Mouse (Mus musculus): ENCODE results near the gene 9530003J23Rik. TPM values are rescaled to one million over a fixed set of nuclear protein-coding genes. Genes with fewer than 3 reads are reported as not detected.
"Not testable (repeated sequence)": the region's sequence is repeated elsewhere in the genome, so short reads cannot be mapped to it uniquely, and the experiment has no call there.

The 9530003J23Rik gene
- polyA plus RNA-seq, 2 experiments: not detected

DNA sequence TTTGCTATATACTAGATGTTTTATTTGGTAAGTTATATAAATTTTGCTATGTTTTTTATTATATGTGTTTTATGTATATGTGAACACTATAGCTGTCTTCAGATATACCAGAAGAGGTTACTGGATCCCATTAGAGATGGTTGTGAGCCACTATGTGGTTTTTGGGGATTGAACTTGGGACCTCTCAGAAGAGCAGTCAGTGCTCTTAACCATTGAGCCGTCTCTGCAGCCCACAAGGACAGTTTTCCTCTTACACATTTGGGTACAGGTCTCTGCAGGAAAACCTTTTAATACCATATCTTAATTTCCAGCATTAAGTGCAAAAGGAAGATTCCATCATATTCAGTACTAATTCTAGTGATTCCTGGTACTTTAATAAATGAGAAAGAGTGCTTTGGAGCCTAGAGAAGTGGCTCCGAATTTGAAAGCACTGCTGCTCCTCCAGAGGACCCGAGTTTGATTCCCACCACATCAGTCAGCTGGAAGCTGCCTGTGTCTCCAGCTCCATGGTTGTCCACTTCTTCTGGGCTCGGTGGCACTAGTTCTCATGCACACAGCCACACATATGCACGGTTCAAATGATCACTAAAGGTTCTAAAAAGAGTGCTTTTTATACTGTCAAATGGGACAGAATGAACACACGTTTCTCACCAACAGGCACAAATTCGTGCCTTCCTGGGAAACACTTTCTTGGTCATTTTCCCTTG, 45.5 kb upstream of the 9530003J23Rik start:
- Histone ChIP-seq H3K9ac (ENCODE audit: low read depth, low read length, severe bottlenecking) (no peak overlapping the region), H3K27ac (replicated peaks; ENCODE audit: low read depth, low read length) (no peak overlapping the region), H3K4me1 (ENCODE audit: control insufficient read depth, insufficient read depth, low read length) (no peaks in the 10 kb centered on the region), H3K4me3 (replicated peaks; ENCODE audit: low read length) (no peak overlapping the region), H3K4me2 (replicated peaks; ENCODE audit: low read depth, low read length, severe bottlenecking) (no peak overlapping the region), H3K27me3 (ENCODE audit: control insufficient read depth, insufficient read depth, low read length) (no peaks in the 10 kb centered on the region), H3K9me3 (ENCODE audit: control insufficient read depth, low read length) (no peaks in the 10 kb centered on the region), H3K36me3 (ENCODE audit: control insufficient read depth, insufficient read depth, low read length) (no peaks in the 10 kb centered on the region)
- no peak for ATAC-seq (ENCODE audit: low FRiP score, low read depth)
- WGBS: 75% methylated on average over 7 of the region's 7 CpGs
- no peak for DNase-seq (ENCODE audit: low spot score)
- no peak for TF ChIP-seq POLR2A (IDR thresholded peaks at IDR 0.05; ENCODE audit: borderline replicate concordance, extremely low read depth, insufficient read depth, insufficient read length)

DNA sequence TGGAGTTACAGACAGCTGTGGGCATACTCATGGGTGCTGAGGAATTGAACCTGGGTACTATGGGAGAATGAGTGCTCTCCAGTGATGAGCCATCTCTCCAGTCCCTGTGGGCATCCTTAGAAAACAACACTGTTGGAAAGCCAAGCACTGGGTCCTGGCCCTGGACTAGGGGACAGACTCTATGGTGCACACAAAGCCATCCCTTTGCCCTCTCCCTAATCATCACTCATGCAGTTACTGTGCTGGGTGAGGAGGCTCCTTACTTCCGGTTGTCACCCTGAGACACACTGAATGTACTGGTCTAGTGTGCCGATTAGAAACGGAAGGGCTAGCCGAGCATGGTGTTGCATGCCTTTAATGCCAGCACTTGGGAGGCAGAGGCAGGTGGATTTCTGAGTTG, 44.7 kb upstream of the 9530003J23Rik start:
- not testable (repeated sequence) for ATAC-seq (ENCODE audit: low FRiP score, low read depth); H3K27ac ChIP-seq (replicated peaks; ENCODE audit: low read depth, low read length); DNase-seq (ENCODE audit: low spot score); H3K27me3 ChIP-seq (ENCODE audit: control insufficient read depth, insufficient read depth, low read length); H3K9me3 ChIP-seq (ENCODE audit: control insufficient read depth, low read length); H3K4me3 ChIP-seq (replicated peaks; ENCODE audit: low read length); H3K4me1 ChIP-seq (ENCODE audit: control insufficient read depth, insufficient read depth, low read length); H3K4me2 ChIP-seq (replicated peaks; ENCODE audit: low read depth, low read length, severe bottlenecking); H3K9ac ChIP-seq (ENCODE audit: low read depth, low read length, severe bottlenecking); H3K36me3 ChIP-seq (ENCODE audit: control insufficient read depth, insufficient read depth, low read length)
- WGBS: 86% methylated on average over 4 of the region's 4 CpGs

DNA sequence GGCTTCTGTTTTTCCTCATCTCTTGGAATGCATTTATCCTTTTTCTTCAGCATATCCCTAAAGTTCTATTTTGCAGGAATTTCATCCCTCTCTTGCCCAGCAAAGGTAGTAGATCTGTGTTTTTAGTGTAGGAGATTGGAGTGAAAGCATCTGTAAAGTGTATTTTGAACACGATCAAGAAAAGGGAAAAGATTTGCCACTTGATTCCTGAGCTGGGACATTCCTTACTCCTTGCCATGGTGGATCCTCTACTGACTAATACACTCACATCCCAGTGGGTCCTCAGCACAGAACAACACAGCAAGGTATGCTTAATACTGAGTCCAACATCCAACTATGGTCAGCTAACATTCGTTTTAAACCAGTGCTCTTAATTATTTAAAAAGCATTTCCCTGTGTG, 44.0 kb upstream of the 9530003J23Rik start:
- H3K27me3 ChIP-seq (ENCODE audit: control insufficient read depth, insufficient read depth, low read length): no peaks in the 10 kb centered on the region
- ATAC-seq (ENCODE audit: low FRiP score, low read depth) (no peak), DNase-seq (ENCODE audit: low spot score) (no peak)
- H3K27ac ChIP-seq (replicated peaks; ENCODE audit: low read depth, low read length): no peak overlapping the region
- no peaks in the 10 kb centered on the region for H3K4me1 ChIP-seq (ENCODE audit: control insufficient read depth, insufficient read depth, low read length)
- TF ChIP-seq POLR2A (IDR thresholded peaks at IDR 0.05; ENCODE audit: borderline replicate concordance, extremely low read depth, insufficient read depth, insufficient read length): no peak
- H3K4me2 ChIP-seq (replicated peaks; ENCODE audit: low read depth, low read length, severe bottlenecking): no peak overlapping the region
- 67% methylated on average over 2 of the region's 2 CpGs for WGBS
- H3K9me3 ChIP-seq (ENCODE audit: control insufficient read depth, low read length): no peaks in the 10 kb centered on the region
- no peaks in the 10 kb centered on the region for H3K36me3 ChIP-seq (ENCODE audit: control insufficient read depth, insufficient read depth, low read length)
- H3K9ac ChIP-seq (ENCODE audit: low read depth, low read length, severe bottlenecking): no peak overlapping the region
- no peak overlapping the region for H3K4me3 ChIP-seq (replicated peaks; ENCODE audit: low read length)

DNA sequence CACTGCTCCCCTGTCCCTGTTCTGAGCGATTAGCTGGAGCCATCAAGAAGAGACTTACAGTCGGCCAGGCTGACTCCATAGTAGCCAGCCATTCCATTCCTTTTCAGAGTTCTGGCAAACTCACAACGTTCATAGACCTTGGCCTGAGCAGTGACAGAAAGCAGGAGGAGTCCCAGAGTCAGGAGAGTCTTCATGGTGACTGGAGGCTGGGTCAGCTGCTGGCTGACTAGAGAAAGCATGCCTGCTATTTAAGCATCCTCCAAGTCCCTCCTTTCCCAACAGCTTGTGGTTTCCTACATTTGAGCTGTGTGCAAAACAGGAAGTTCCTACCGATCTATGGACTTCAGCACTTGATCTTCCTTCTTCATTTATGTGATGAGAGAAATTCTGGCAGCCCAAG, 43.5 kb upstream of the 9530003J23Rik start, which contains the start of gene Lyz2:
TSS of gene Lyz2 (minus strand) at position 273 of the 400 bp plus-strand sequence.
- no peak for DNase-seq (ENCODE audit: low spot score)
- Histone ChIP-seq H3K27ac (replicated peaks; ENCODE audit: low read depth, low read length) (no peak within 1 kb of the TSS), H3K4me2 (replicated peaks; ENCODE audit: low read depth, low read length, severe bottlenecking) (no peak within 1 kb of the TSS), H3K9me3 (ENCODE audit: control insufficient read depth, low read length) (no peaks in the 10 kb centered on the region), H3K36me3 (ENCODE audit: control insufficient read depth, insufficient read depth, low read length) (no peaks in the 10 kb centered on the region), H3K4me1 (ENCODE audit: control insufficient read depth, insufficient read depth, low read length) (no peaks in the 10 kb centered on the region), H3K27me3 (ENCODE audit: control insufficient read depth, insufficient read depth, low read length) (no peaks in the 10 kb centered on the region), H3K4me3 (replicated peaks; ENCODE audit: low read length) (no peak within 1 kb of the TSS), H3K9ac (ENCODE audit: low read depth, low read length, severe bottlenecking) (no peak within 1 kb of the TSS)
- no peak for TF ChIP-seq POLR2A (IDR thresholded peaks at IDR 0.05; ENCODE audit: borderline replicate concordance, extremely low read depth, insufficient read depth, insufficient read length)
- WGBS: 61% methylated on average over 4 of the region's 4 CpGs
- ATAC-seq (ENCODE audit: low FRiP score, low read depth): no peak

DNA sequence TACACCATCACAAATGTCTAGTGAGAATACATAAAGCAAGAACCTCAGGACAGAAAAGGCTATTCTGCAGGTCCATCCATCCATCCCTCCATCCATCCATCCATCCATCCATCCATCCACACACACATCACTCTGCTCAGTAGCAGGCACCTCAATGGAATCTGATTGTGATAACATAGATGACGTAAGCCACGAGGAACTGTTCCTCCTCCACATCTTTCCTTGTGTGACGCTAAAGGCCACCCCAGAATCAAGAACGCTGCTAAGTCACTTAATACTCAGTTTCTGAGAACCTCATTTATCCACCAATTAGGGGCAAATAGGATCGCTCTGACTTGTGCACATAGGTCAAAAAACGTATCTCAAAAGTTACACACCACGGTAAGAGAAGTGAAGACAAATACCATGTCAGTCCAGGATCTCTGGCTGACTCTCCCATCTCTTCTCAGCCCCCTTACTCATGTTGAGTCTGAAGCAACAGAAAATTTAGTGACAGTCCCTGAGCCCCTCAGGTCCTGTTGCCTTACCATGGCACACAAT, 42.9 kb upstream of the 9530003J23Rik start:
- no peak for TF ChIP-seq POLR2A (IDR thresholded peaks at IDR 0.05; ENCODE audit: borderline replicate concordance, extremely low read depth, insufficient read depth, insufficient read length)
- no peak overlapping the region for H3K4me2 ChIP-seq (replicated peaks; ENCODE audit: low read depth, low read length, severe bottlenecking)
- no peak overlapping the region for H3K9ac ChIP-seq (ENCODE audit: low read depth, low read length, severe bottlenecking)
- WGBS: 86% methylated on average over 7 of the region's 7 CpGs
- no peaks in the 10 kb centered on the region for H3K4me1 ChIP-seq (ENCODE audit: control insufficient read depth, insufficient read depth, low read length)
- ATAC-seq (ENCODE audit: low FRiP score, low read depth) (no peak), DNase-seq (ENCODE audit: low spot score) (no peak)
- no peak overlapping the region for H3K27ac ChIP-seq (replicated peaks; ENCODE audit: low read depth, low read length)
- H3K4me3 ChIP-seq (replicated peaks; ENCODE audit: low read length): no peak overlapping the region
- H3K36me3 ChIP-seq (ENCODE audit: control insufficient read depth, insufficient read depth, low read length): no peaks in the 10 kb centered on the region
- H3K9me3 ChIP-seq (ENCODE audit: control insufficient read depth, low read length): no peaks in the 10 kb centered on the region
- no peaks in the 10 kb centered on the region for H3K27me3 ChIP-seq (ENCODE audit: control insufficient read depth, insufficient read depth, low read length)

Data from limb, embryonic 14.5 days (tissue).